Mouse (Mus musculus): Measurements from ENCODE around the gene Rbm20. TPM values are rescaled to one million over a fixed set of nuclear protein-coding genes. Genes with fewer than 3 reads are reported as not detected.
A peak's percentile ranks its signal among the peaks of the same experiment; 100 is the strongest.

Gene Rbm20
- polyA plus RNA-seq, 1 experiment: 3.1 TPM

DNA sequence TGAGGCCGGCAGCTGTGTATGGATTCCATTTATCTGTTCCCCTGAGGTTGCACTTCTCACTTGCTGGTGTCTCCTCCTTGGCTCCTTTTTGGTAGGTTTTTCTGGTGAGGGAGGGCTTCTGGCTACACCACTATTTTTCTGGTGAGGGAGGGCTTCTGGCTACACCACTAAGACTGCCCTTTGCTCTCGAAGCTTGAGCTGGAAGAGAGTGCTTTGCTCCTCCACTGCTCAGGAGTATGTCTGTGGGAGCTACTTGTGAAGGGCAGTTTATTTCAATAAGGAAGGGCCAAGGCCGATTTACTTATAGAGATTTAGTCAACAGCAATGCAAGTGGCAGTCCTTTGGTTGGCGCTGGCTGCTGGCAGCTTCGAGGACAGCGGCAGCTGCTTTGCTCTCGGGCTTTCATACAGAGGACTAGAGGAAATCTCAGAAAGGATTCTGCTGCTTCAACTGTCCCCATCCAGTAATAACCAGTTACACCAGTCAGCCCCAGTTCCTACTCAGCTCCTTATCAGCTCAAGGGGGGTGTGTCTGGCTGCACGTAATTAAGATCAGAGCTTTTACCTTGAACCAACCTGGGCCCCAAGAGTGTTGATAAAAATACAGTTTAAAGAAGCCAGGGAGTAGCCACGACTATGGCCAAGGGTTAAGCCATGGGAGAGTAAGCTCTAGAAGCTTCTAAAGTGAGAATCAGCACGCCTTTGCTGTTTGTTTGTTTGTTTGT is 171.3 kb downstream of the Rbm20 start:
- Histone ChIP-seq H3K27ac (ENCODE audit: insufficient read depth, low read length) (no peak overlapping the region), H3K4me1 (ENCODE audit: control insufficient read depth, insufficient read depth, low read length) (peaks cover 24% of the 10 kb centered on the region), H3K27me3 (ENCODE audit: control insufficient read depth, insufficient read depth, low read length) (no peaks in the 10 kb centered on the region), H3K4me3 (replicated peaks; ENCODE audit: insufficient read depth, low read depth, low read length) (no peak overlapping the region)
- TF ChIP-seq POLR2A (IDR thresholded peaks at IDR 0.05; ENCODE audit: borderline replicate concordance, insufficient read depth, low read length): no peak
- TF ChIP-seq CTCF (IDR thresholded peaks at IDR 0.05; ENCODE audit: borderline replicate concordance, insufficient read depth, low read depth, low read length): no peak
- no peak for DNase-seq
- 67% methylated on average over 10 of the region's 10 CpGs for WGBS

DNA sequence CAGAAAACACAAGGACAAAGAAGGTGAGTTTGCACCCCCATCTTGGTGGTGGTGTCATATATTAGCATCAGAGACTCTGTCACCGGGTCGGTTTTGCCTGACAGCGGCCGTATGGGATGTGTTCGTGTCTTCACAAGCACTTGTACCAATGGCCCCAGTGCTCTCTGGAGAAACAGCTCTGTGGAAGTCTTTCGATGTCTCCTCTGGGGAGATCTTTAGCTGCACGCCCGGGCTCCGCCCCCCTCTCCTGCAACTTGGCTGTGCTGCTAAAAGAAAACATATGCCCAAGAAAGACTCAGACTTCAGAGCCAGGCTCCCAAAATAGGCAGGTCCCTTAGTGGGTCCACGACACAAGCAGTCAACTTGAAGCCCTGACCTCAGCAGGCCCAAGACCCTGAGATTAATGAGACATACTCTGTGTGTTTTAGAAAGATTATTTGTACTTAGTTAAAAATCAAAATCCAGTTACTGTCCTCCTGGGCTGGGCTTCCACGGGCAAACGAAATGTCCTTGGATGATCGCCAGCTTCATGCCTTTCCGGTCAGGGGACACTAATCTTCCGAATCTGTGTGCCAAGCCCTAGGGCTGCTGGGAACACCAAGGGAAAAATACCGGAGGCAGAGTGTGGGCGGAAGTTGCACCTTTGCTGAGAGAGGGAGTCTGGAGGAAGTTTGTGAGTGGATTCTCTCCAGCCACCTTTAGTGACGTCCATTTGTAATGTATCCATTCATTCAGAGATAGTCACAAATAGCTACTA is 173.2 kb downstream of the Rbm20 start:
- Histone ChIP-seq H3K27me3 (ENCODE audit: control insufficient read depth, insufficient read depth, low read length) (no peaks in the 10 kb centered on the region), H3K27ac (ENCODE audit: insufficient read depth, low read length) (peak overlapping the region; percentile 29), H3K4me1 (ENCODE audit: control insufficient read depth, insufficient read depth, low read length) (peaks cover 27% of the 10 kb centered on the region), H3K4me3 (replicated peaks; ENCODE audit: insufficient read depth, low read depth, low read length) (no peak overlapping the region)
- no peak for TF ChIP-seq CTCF (IDR thresholded peaks at IDR 0.05; ENCODE audit: borderline replicate concordance, insufficient read depth, low read depth, low read length)
- 8% methylated on average over 18 of the region's 18 CpGs for WGBS
- DNase-seq: peak; percentile 67 to 74

- WGBS: 45% methylated on average over 13 of the region's 13 CpGs
- DNase-seq: peak; percentile 21 to 29
- no peaks in the 10 kb centered on the region for H3K27me3 ChIP-seq (ENCODE audit: control insufficient read depth, insufficient read depth, low read length)
- no peak for TF ChIP-seq POLR2A (IDR thresholded peaks at IDR 0.05; ENCODE audit: borderline replicate concordance, insufficient read depth, low read length)
- TF ChIP-seq CTCF (IDR thresholded peaks at IDR 0.05; ENCODE audit: borderline replicate concordance, insufficient read depth, low read depth, low read length): no peak
- H3K4me1 ChIP-seq (ENCODE audit: control insufficient read depth, insufficient read depth, low read length): peaks cover 27% of the 10 kb centered on the region
- H3K4me3 ChIP-seq (replicated peaks; ENCODE audit: insufficient read depth, low read depth, low read length): no peak overlapping the region
- peak overlapping the region; percentile 36 for H3K27ac ChIP-seq (ENCODE audit: insufficient read depth, low read length)
These were observed 174.2 kb downstream of the Rbm20 start for GRCm38 (mm10) chr19:53851352-53851751.

- TF ChIP-seq POLR2A (IDR thresholded peaks at IDR 0.05; ENCODE audit: borderline replicate concordance, insufficient read depth, low read length): no peak
- no peak for TF ChIP-seq CTCF (IDR thresholded peaks at IDR 0.05; ENCODE audit: borderline replicate concordance, insufficient read depth, low read depth, low read length)
- peak in 1 of 2 experiments; percentile 29 for DNase-seq
- WGBS: 32% methylated on average over 14 of the region's 14 CpGs
- H3K4me1 ChIP-seq (ENCODE audit: control insufficient read depth, insufficient read depth, low read length): peaks cover 27% of the 10 kb centered on the region
- peak overlapping the region; percentile 24 for H3K4me3 ChIP-seq (replicated peaks; ENCODE audit: insufficient read depth, low read depth, low read length)
- H3K27me3 ChIP-seq (ENCODE audit: control insufficient read depth, insufficient read depth, low read length): no peaks in the 10 kb centered on the region
- peak overlapping the region; percentile 93 for H3K27ac ChIP-seq (ENCODE audit: insufficient read depth, low read length)
These were observed 175.0 kb downstream of the Rbm20 start for GRCm38 (mm10) chr19:53851826-53852698.

GRCm38 (mm10) chr19:53852699-53853451 is 175.8 kb downstream of the Rbm20 start:
- 1% methylated on average over 15 of the region's 15 CpGs for WGBS
- Histone ChIP-seq H3K27ac (ENCODE audit: insufficient read depth, low read length) (peak overlapping the region; percentile 93), H3K4me1 (ENCODE audit: control insufficient read depth, insufficient read depth, low read length) (peaks cover 27% of the 10 kb centered on the region), H3K27me3 (ENCODE audit: control insufficient read depth, insufficient read depth, low read length) (no peaks in the 10 kb centered on the region), H3K4me3 (replicated peaks; ENCODE audit: insufficient read depth, low read depth, low read length) (peak overlapping the region; percentile 24)
- DNase-seq: peak; percentile 74 to 87
- TF ChIP-seq POLR2A (IDR thresholded peaks at IDR 0.05; ENCODE audit: borderline replicate concordance, insufficient read depth, low read length) (no peak), CTCF (IDR thresholded peaks at IDR 0.05; ENCODE audit: borderline replicate concordance, insufficient read depth, low read depth, low read length) (no peak)

- no peak for DNase-seq
- no peaks in the 10 kb centered on the region for H3K27me3 ChIP-seq (ENCODE audit: control insufficient read depth, insufficient read depth, low read length)
- H3K27ac ChIP-seq (ENCODE audit: insufficient read depth, low read length): no peak overlapping the region
- H3K4me3 ChIP-seq (replicated peaks; ENCODE audit: insufficient read depth, low read depth, low read length): no peak overlapping the region
- TF ChIP-seq POLR2A (IDR thresholded peaks at IDR 0.05; ENCODE audit: borderline replicate concordance, insufficient read depth, low read length) (no peak), CTCF (IDR thresholded peaks at IDR 0.05; ENCODE audit: borderline replicate concordance, insufficient read depth, low read depth, low read length) (no peak)
- whole genome bisulfite sequencing: 90% methylated on average over 4 of the region's 4 CpGs
- H3K4me1 ChIP-seq (ENCODE audit: control insufficient read depth, insufficient read depth, low read length): peaks cover 24% of the 10 kb centered on the region
These were observed 177.9 kb downstream of the Rbm20 start for GRCm38 (mm10) chr19:53854978-53855377.

DNA sequence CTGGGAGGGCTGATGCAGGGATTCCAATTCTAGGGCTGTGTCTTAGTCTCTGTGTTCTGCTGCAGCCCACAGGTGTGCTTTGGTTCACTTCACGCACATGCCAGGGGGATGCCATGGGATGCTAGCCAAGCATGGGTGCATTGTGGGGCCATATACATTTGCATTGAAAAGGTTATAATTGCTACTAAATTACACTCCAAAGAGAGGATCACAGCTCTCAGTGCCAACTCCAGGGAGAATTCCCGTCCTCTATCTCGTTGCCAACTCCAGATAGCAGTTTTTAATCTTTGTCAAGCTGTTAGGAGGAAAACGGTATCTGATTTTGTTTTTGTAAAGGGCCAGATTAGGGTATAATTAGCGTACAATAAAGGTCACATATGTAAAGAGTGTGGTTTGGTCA is 178.7 kb downstream of the Rbm20 start:
- no peak for TF ChIP-seq POLR2A (IDR thresholded peaks at IDR 0.05; ENCODE audit: borderline replicate concordance, insufficient read depth, low read length)
- no peak for TF ChIP-seq CTCF (IDR thresholded peaks at IDR 0.05; ENCODE audit: borderline replicate concordance, insufficient read depth, low read depth, low read length)
- Histone ChIP-seq H3K27me3 (ENCODE audit: control insufficient read depth, insufficient read depth, low read length) (no peaks in the 10 kb centered on the region), H3K4me3 (replicated peaks; ENCODE audit: insufficient read depth, low read depth, low read length) (no peak overlapping the region), H3K27ac (ENCODE audit: insufficient read depth, low read length) (no peak overlapping the region), H3K4me1 (ENCODE audit: control insufficient read depth, insufficient read depth, low read length) (peaks cover 16% of the 10 kb centered on the region)
- 73% methylated on average over 5 of the region's 5 CpGs for WGBS
- DNase-seq: no peak
